Mouse (Mus musculus): Measurements from ENCODE around the gene Ube2e2.
"Not testable (repeated sequence)": the region's sequence is repeated elsewhere in the genome, so short reads cannot be mapped to it uniquely, and the experiment has no call there.

The Ube2e2 gene

DNA sequence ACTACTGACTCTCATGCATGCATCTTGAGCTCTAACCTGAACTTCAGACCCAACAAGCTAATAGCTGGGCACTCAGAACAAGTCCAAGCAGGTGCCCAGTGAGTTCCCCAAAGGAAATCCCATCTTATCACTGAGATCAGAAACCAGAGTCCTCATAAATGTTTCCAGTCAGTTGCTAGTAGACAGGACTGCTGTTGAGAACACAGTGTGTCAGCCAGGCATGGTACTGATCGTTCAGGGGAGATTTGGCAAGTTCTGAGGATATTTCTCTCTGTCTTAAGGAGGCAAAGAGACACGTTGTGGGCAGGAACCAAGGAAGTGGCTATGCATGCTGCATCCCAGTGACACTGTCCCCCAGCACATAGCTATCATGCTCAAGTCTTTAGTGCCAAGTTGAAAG, 275.5 kb downstream of the Ube2e2 start:
- DNase-seq = no peak

DNA sequence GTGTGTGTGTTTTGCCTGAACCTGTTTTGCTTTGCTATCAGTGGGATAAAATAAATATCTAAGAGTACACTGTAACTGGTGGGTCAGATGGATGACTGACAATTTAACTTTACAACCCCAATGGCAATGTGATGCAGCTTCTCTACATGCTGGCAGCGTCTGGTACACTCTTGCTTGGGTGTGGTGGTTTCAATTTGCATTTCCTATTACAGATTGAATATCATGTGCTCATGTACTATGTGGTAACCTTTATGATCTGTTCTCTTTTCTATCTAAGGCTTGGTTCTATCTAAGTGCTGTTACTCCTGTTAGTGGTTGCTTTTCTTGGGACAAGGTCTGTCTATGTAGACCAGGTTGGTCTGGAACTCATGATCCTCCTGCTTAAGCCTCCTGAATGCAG, 292.1 kb downstream of the Ube2e2 start:
- no peak for DNase-seq

DNA sequence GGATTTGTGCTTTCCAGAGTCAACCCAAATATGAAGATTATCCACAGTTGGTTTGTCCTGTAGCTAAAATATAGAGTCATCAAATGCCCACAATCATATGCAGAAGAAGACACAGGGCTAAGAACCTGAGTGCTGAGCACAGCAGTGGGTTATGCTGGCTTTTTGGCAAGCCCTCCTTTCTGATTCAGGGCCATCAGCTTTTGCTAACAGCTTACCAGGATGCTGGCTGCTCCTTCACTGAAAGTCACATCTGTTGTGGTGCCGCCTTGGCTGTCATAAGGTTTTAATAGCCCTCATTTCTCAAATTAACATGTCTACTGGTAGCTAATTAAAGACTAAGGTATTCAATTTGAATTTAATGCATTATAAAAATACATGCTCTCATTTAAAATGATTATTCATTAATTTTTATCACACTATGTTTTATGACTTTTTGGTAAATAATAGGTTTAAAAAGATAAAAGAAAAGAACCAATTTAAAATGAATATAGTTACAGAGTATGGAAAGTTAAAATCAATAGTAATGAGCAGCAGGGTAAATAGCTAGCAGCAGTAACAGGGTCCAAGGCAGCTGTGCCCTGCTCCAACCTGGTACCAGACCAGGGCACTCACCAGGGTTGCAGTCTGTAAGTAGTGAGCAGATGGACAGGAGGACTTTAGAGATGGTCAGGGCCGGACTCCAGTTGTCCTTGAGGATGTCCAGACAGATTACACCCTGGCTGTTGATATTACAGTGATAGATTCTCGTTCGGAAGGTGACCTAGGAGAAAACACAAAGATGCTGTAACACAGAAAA, 307.6 kb downstream of the Ube2e2 start:
- peak; percentile 23 for DNase-seq

DNA sequence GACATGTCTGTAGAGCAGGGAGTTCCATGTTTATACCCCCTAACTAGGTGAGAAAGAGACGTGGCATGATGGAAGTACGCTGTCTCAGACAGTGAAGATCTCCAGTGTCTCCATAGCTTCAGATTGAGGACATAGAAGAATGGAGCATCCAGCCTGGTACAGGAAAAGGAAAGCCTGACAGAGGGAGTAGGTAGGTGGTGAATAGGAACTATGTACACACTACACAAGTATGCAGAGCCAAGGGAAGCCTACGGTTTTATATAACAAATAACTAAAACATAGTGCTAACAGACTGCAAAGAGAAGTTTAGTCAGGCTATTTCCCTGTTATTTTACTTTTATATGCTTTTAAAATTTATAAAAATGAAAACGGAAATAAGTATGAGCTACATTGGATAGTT, 312.3 kb downstream of the Ube2e2 start:
- DNase-seq = peak; percentile 20

DNA sequence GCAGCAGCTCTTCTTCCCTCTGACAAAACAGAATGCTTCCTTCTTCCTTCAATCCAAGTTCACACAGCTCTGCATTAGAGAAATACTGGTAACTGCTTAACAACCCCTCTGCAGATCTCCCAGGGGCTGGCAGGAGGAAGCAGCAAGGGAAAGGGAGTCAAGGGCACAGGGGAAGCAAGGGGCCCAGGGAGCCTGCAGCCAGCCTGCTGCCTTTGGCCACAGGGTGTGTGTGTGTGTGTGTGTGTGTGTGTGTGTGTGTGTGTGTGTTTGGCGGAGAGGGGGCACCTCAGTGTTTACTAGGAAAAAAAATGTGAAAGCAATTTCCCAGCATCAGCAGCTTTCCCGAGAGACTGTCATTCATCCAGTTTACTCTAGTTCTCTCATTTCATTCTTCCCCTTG, 319.3 kb downstream of the Ube2e2 start:
- no peak for DNase-seq

DNA sequence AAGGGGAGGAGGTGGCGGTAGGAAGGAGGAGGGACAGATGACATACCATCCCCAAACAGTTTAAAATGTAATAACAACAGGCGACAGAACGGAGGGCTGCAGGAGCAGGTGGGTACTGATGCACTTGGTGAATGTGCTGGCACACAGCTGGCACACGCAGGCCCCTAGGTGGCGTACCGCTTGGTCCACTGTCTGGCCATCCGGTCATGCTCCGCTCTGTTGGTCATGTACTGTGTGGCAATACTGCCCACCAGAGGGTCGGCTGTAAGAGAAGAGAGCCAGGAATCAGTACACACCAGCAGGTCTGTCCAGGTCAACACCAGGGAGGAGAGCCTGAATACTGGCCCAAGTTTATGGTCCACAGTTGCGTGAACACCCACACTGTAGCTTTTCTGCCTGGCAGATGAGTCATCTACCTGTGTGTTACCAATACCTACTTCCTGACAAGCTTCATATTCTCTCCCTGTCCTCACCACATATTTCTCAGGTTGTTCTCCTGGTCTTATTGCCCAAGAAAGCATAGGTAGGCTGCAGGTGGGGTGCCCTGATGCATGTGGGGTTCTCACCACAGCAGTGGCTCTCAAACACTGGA, 319.8 kb downstream of the Ube2e2 start:
- DNase-seq = no peak

DNA sequence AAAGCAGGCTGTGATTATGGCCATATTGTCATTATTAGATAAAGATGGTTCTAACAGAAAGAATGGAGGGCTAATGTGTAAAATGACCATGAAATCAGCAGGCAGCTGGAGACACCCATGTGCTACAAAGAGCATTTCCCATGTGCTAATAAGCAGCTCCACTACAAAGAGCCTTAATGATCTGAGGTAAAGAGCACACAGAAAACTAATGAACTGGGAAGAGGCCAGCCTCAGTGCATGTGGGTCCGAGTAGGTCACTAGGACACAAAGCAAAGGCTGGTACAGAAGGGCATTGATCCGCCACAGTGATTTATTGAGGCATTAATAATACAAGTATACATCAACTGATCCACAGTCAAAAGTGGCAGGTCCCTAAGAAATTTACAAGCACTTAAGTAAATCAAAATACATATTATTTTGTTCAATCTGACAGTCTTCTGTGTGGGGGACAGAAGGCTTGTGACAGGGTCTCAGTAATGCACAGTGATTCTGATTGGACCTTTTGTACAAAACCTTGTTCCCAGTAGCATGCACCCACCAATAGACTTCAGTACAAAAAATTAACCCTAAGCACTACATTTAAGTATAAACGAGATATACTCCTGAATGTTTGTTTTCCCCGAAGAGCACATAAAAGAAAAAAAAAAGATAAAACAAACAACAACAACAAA, 320.6 kb downstream of the Ube2e2 start:
- DNase-seq = no peak

DNA sequence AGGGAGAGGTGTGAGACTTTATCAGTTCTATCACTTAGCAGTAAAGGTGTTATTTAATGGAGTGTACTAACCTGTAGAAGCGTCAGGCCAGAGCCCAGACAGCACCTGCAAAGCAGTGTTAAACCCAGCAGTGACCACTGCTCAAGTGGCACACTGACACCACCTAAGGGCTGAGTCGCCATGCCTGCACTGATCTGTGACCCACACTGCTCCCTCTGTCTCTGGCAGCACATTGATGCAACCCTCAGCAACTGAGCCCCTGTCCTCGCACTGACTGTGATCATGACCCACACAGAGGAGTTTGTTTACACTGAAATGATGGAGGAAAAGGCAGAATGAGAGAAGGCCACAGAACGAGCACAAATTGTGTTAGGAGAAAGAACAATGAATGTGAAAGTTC, 321.2 kb downstream of the Ube2e2 start:
- no peak for DNase-seq

DNA sequence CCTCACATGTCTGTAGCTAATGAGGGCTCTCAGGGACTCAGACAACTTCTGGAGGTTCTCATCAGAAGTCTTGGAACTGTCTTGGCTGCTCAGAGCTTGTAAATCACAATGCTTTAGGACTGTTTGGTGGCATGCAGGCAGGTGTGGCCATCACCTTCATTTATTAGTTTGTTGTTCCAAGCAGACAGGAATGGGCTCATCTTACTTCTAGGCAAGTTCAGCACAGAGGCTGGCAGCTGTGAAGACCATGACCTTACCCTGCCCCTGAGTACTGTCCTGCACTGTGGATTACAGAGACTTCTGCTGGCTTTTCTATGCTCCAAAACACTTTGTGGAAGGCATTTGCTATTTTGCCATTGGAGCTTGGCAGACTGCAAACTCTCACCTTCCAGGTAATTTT, 324.5 kb downstream of the Ube2e2 start:
- DNase-seq = no peak

DNA sequence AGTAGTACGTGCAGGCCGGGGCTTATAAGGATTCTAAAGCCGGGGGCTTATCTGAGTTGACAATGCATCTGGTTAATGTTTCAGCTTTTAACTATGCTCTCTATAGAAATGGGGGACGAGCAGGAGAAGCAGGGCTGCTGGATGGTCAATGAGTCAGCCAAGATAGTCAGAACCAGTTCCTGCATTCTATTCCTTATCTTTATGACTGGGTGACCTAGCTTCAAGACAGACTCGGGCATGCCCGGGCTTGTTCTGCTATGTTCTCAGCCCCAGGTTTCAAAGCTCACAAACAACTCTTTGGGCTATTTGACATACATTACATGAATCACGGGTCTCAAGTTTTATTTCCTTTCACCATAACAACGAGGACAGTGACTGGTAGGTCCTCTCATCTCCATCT, 329.1 kb downstream of the Ube2e2 start:
- not testable (repeated sequence) for DNase-seq

DNA sequence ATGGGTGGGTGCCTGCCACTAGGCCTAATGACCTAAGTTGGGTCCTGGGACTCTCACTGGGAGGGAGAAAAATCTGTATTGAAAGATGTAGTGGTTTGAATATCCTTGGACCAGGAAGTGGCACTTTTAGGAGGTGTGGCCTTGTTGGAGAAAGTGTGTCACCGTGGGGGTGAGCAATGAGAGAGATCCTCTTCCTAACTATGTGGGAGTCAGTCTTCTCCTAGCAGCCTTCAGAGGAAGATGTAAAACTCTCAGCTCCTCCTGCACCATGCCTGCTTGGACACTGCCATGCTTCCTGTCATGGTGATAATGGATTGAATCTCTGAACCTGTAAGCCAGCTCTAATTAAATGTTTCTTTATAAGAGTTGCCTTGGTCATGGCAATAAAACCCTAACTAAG, 338.8 kb downstream of the Ube2e2 start:
- DNase-seq = no peak

DNA sequence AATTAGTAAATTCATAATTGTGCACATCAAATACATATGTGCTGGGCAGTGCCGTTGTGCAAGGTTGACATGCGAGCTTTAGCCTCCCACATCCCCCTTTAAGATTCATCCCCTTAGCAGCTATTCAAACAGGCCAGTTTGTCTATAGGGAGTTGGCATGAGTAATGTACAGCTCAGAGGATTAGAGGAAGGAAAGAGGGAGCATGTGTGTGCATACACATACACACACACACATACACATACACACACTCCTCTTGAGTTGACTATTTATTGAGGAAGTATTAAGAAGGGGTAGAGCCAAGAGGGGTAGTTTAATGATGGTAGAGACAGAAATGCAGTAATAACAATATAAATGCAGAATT, 339.5 kb downstream of the Ube2e2 start:
- no peak for DNase-seq

DNA sequence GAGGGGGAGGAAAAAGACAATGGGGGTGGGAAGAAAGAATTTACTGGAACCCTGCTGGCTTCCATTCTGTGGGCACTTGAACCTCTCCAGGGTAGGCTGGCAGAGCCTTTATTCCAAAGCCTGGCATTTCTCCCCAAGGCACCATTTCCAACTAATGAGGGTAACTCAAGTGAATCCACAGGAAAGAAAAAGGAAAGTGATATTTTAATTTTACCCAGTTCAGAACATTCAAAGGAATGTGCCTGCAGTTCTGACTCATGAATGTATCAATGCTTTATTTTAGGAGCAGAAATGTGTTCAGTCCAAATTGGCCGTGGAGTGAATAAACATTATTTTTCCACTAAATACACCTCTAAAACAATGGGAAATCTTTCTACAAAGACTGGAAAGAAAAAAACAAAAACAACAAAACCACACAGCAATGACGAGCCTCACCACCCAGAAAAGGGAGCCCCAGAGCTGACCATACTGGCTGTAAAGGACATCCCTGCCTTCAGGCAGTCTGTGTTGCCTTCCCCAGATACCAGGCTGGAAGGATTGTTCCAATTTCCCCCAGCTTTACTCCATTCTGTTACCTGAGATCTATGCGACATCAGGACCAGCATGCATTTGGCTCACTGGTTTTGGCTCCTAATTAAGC, 340.0 kb downstream of the Ube2e2 start:
- peak; percentile 25 for DNase-seq

DNA sequence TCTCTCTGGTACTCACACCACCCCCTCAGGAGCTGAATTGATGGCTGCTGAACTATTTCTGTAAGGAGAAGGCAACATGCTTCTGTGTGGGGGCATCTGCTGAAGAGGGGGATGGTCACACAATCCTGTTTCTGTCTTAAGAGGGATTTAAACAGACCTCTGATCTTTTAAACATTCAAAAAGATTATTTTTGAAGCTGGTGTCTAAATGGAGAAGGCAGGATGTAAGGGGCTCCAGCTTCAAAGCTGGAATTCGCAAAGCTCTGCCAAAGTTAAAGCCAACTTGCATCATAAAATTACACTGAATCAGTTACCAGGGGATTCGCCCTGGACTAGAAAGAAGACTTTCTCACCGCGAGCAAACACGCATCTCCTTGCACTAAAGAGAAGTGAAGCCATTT, 346.5 kb downstream of the Ube2e2 start:
- DNase-seq = peak; percentile 32

DNA sequence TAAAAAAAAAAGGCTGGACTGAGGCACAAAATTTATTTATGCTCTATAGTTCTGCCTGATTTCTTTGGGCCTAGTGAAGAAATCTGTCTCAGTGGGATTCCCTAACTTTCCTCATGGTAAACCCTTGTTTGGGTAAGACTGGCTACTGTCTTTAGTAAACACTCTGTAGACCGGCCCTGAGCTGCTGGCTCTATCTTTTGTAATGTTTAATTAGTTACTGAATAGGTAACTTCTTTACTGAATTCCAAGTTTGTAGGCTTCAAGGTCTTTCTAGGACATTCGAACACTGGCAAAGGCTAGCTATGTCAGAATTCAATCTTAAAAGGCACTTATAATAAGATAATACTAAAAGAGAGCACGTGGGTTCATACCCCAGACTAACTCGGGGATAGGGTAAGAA, 355.0 kb downstream of the Ube2e2 start:
- DNase-seq = not testable (repeated sequence)

DNA sequence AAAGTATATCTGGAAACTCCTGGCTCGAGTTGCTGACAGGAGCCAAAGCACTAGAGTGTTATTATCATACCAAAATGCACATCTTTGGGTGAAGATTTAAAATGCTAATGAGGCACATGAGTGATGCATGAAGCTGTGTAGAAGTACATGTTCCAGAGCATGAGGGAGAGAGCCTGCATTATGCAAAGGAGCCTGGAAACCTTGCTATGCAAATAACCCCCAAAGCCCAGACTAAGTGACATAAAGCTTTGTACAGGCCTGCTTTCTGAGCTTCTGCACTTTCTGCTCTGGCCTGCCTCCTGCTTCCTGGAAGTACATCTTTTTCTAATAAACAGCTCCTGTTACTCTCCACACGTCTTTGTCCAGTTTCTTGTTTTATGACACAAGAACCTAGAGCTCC, 363.2 kb downstream of the Ube2e2 start:
- no peak for DNase-seq

DNA sequence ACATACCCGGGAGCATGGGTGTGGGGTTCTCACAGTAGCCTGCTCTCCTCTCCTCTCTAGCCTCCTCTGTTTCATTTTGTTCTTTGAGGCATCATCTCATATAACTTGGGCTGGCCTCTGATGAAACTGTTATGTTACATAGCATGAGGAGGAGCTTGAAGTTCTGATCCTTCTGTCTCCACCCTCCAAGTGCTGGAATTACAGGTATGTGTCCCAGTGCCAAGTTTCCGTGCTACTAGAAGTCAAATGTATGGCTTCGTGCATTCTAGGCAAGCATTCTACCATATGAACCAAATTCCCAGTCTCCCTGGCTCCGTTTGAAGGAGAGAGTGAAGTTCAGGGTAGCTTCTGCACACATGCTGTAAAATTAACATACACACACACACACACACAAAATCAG, 363.6 kb downstream of the Ube2e2 start:
- DNase-seq = no peak
